Mouse (Mus musculus): Measurements from ENCODE around the gene Slc16a5. TPM values are rescaled to one million over a fixed set of nuclear protein-coding genes. Genes with fewer than 3 reads are reported as not detected.
A peak's percentile ranks its signal among the peaks of the same experiment; 100 is the strongest.
"Not testable (repeated sequence)": the region's sequence is repeated elsewhere in the genome, so short reads cannot be mapped to it uniquely, and the experiment has no call there.

The Slc16a5 gene
- polyA plus RNA-seq, 1 experiment, result 0.10 TPM

GRCm38 (mm10) chr11:115488551-115489104, 26.4 kb downstream of the Slc16a5 start:
- no peak overlapping the region for H3K4me2 ChIP-seq (ENCODE audit: low read depth)
- no peak overlapping the region for H3ac ChIP-seq (ENCODE audit: control insufficient read depth, insufficient read length)
- no peaks in the 10 kb centered on the region for H3K27me3 ChIP-seq (ENCODE audit: control insufficient read depth, insufficient read depth, insufficient read length)
- no peaks in the 10 kb centered on the region for H3K79me2 ChIP-seq (ENCODE audit: control insufficient read depth, insufficient read depth)
- TF ChIP-seq TCF3 (IDR thresholded peaks at IDR 0.05; ENCODE audit: insufficient read length, low read depth) (no peak), SRF (IDR thresholded peaks at IDR 0.05; ENCODE audit: control insufficient read depth, insufficient read length, low read depth) (no peak), MYOG (IDR thresholded peaks at IDR 0.05; ENCODE audit: control insufficient read depth in 1 of 3, insufficient read depth in 1 of 3, insufficient read length in 2 of 3, low read depth in 2 of 3) (no peak), E2F4 (IDR thresholded peaks at IDR 0.05; ENCODE audit: insufficient read depth) (no peak), POLR2AphosphoS2 (IDR thresholded peaks at IDR 0.05; ENCODE audit: insufficient read length, low read depth) (no peak), TCF12 (IDR thresholded peaks at IDR 0.05; ENCODE audit: insufficient read depth, poor library complexity, severe bottlenecking) (no peak), REST (IDR thresholded peaks at IDR 0.05; ENCODE audit: insufficient read depth, insufficient read length) (no peak), MAX (IDR thresholded peaks at IDR 0.05; ENCODE audit: low read depth) (no peak), MYOD1 (IDR thresholded peaks at IDR 0.05; ENCODE audit: control insufficient read depth in 1 of 3, insufficient read length in 2 of 3, low read depth in 2 of 3) (no peak), CEBPB (IDR thresholded peaks at IDR 0.05; ENCODE audit: insufficient read depth, poor library complexity, severe bottlenecking) (no peak), USF1 (IDR thresholded peaks at IDR 0.05; ENCODE audit: low read depth) (no peak), POLR2A (IDR thresholded peaks at IDR 0.05; ENCODE audit: insufficient read length, low read depth) (no peak)
- H3K36me3 ChIP-seq (ENCODE audit: control insufficient read depth, insufficient read depth), result peaks cover 6% of the 10 kb centered on the region
- H3K4me3 ChIP-seq, result no peak overlapping the region

- Histone ChIP-seq H3K79me2 (ENCODE audit: control insufficient read depth, insufficient read depth) (no peaks in the 10 kb centered on the region), H3K36me3 (ENCODE audit: control insufficient read depth, insufficient read depth) (peaks cover 6% of the 10 kb centered on the region), H3K27me3 (ENCODE audit: control insufficient read depth, insufficient read depth, insufficient read length) (no peaks in the 10 kb centered on the region), H3K4me2 (ENCODE audit: low read depth) (peak overlapping the region; percentile 100), H3ac (ENCODE audit: control insufficient read depth, insufficient read length) (peak overlapping the region; percentile 14), H3K4me3 (peak overlapping the region; percentile 79)
- no peak for TF ChIP-seq POLR2AphosphoS2 (IDR thresholded peaks at IDR 0.05; ENCODE audit: insufficient read length, low read depth)
- TF ChIP-seq REST (IDR thresholded peaks at IDR 0.05; ENCODE audit: insufficient read depth, insufficient read length), result no peak
- no peak for TF ChIP-seq TCF12 (IDR thresholded peaks at IDR 0.05; ENCODE audit: insufficient read depth, poor library complexity, severe bottlenecking)
- no peak for TF ChIP-seq POLR2A (IDR thresholded peaks at IDR 0.05; ENCODE audit: insufficient read length, low read depth)
- no peak for TF ChIP-seq MYOD1 (IDR thresholded peaks at IDR 0.05; ENCODE audit: control insufficient read depth in 1 of 3, insufficient read length in 2 of 3, low read depth in 2 of 3)
- TF ChIP-seq USF1 (IDR thresholded peaks at IDR 0.05; ENCODE audit: low read depth), result no peak
- TF ChIP-seq TCF3 (IDR thresholded peaks at IDR 0.05; ENCODE audit: insufficient read length, low read depth), result no peak
- TF ChIP-seq SRF (IDR thresholded peaks at IDR 0.05; ENCODE audit: control insufficient read depth, insufficient read length, low read depth), result no peak
Measured at GRCm38 (mm10) chr11:115490441-115491355, 28.4 kb downstream of the Slc16a5 start.

GRCm38 (mm10) chr11:115491356-115492083, 29.2 kb downstream of the Slc16a5 start, which contains the start of gene Nt5c:
Gene Nt5c, minus strand, starts transcription at chr11:115491862.
- Histone ChIP-seq H3K4me2 (ENCODE audit: low read depth) (peak within 1 kb of the TSS; percentile 100), H3K27me3 (ENCODE audit: control insufficient read depth, insufficient read depth, insufficient read length) (no peaks in the 10 kb centered on the region), H3ac (ENCODE audit: control insufficient read depth, insufficient read length) (peak within 1 kb of the TSS; percentile 14), H3K4me3 (peak within 1 kb of the TSS; percentile 79), H3K36me3 (ENCODE audit: control insufficient read depth, insufficient read depth) (peaks cover 6% of the 10 kb centered on the region), H3K79me2 (ENCODE audit: control insufficient read depth, insufficient read depth) (no peaks in the 10 kb centered on the region)
- TF ChIP-seq TCF3 (IDR thresholded peaks at IDR 0.05; ENCODE audit: insufficient read length, low read depth), result no peak
- peak in 1 of 3 experiments; percentile 42 for TF ChIP-seq MYOG (IDR thresholded peaks at IDR 0.05; ENCODE audit: control insufficient read depth in 1 of 3, insufficient read depth in 1 of 3, insufficient read length in 2 of 3, low read depth in 2 of 3)
- TF ChIP-seq POLR2A (IDR thresholded peaks at IDR 0.05; ENCODE audit: insufficient read length, low read depth), result peak; percentile 90
- TF ChIP-seq REST (IDR thresholded peaks at IDR 0.05; ENCODE audit: insufficient read depth, insufficient read length), result no peak
- no peak for TF ChIP-seq USF1 (IDR thresholded peaks at IDR 0.05; ENCODE audit: low read depth)
- TF ChIP-seq MAX (IDR thresholded peaks at IDR 0.05; ENCODE audit: low read depth), result no peak
- no peak for TF ChIP-seq MYOD1 (IDR thresholded peaks at IDR 0.05; ENCODE audit: control insufficient read depth in 1 of 3, insufficient read length in 2 of 3, low read depth in 2 of 3)
- TF ChIP-seq POLR2AphosphoS2 (IDR thresholded peaks at IDR 0.05; ENCODE audit: insufficient read length, low read depth), result peak; percentile 87
- TF ChIP-seq TCF12 (IDR thresholded peaks at IDR 0.05; ENCODE audit: insufficient read depth, poor library complexity, severe bottlenecking), result no peak
- no peak for TF ChIP-seq SRF (IDR thresholded peaks at IDR 0.05; ENCODE audit: control insufficient read depth, insufficient read length, low read depth)
- TF ChIP-seq E2F4 (IDR thresholded peaks at IDR 0.05; ENCODE audit: insufficient read depth), result no peak
- no peak for TF ChIP-seq CEBPB (IDR thresholded peaks at IDR 0.05; ENCODE audit: insufficient read depth, poor library complexity, severe bottlenecking)

- Histone ChIP-seq H3K36me3 (ENCODE audit: control insufficient read depth, insufficient read depth) (peaks cover 6% of the 10 kb centered on the region), H3K79me2 (ENCODE audit: control insufficient read depth, insufficient read depth) (no peaks in the 10 kb centered on the region), H3K4me2 (ENCODE audit: low read depth) (peak overlapping the region; percentile 100), H3K27me3 (ENCODE audit: control insufficient read depth, insufficient read depth, insufficient read length) (no peaks in the 10 kb centered on the region), H3ac (ENCODE audit: control insufficient read depth, insufficient read length) (no peak overlapping the region), H3K4me3 (peak overlapping the region; percentile 79)
- TF ChIP-seq MYOG (IDR thresholded peaks at IDR 0.05; ENCODE audit: control insufficient read depth in 1 of 3, insufficient read depth in 1 of 3, insufficient read length in 2 of 3, low read depth in 2 of 3), result no peak
- no peak for TF ChIP-seq E2F4 (IDR thresholded peaks at IDR 0.05; ENCODE audit: insufficient read depth)
- no peak for TF ChIP-seq MYOD1 (IDR thresholded peaks at IDR 0.05; ENCODE audit: control insufficient read depth in 1 of 3, insufficient read length in 2 of 3, low read depth in 2 of 3)
Measured at GRCm38 (mm10) chr11:115492387-115492786, 30.1 kb downstream of the Slc16a5 start.

- not testable (repeated sequence) for H3K4me3 ChIP-seq; H3K27me3 ChIP-seq (ENCODE audit: control insufficient read depth, insufficient read depth, insufficient read length); H3K79me2 ChIP-seq (ENCODE audit: control insufficient read depth, insufficient read depth); H3ac ChIP-seq (ENCODE audit: control insufficient read depth, insufficient read length); H3K4me2 ChIP-seq (ENCODE audit: low read depth)
- H3K36me3 ChIP-seq (ENCODE audit: control insufficient read depth, insufficient read depth), result peaks cover 26% of the 10 kb centered on the region
Measured at GRCm38 (mm10) chr11:115496559-115496958, 34.3 kb downstream of the Slc16a5 start.

Data from myocyte (in vitro differentiated cells).